Mouse (Mus musculus) stomach, postnatal 0 days (tissue): ENCODE data around the gene Polr3h.

ENCODE experiments used
- CTCF ChIP-seq: IDR thresholded peaks from 2 replicates; pipeline ENCODE4 v1.5.1; 2016; ENCODE audit warnings: antibody characterized with exemption, low read depth, mild to moderate bottlenecking, moderate library complexity
- EP300 ChIP-seq: optimal IDR thresholded peaks from 2 replicates; pipeline ENCODE3; 2016; ENCODE audit warnings: antibody characterized with exemption

DNA sequence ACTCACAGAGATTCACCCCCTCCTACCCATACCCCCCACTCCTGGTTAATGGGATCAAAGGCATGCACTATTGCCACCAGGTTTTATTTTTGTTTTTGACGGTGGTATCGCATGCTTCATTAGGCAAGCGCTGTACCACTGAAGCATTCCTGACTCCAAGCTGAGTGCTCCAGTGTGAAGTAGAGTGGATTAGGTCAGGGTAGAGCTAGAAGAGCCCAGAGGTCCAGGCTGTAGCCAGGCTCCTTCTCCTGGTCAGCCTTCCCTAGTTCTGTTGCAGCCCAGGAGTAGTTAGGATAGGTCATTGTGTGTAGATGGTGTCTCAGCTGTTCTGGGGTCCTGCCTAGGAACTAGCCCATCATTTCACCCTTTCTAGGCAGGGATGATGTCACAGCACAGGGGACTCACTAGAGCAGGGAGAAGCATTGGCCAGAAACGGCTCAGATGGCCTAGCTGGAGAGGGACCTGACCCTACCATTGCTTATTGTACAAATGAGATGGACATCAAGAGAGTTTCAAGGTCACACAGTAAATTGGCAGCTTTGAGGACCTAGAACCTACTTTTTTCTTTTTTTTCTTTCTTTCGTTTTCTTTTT is 80.9 kb downstream of the Polr3h start:
- TF ChIP-seq CTCF (no peak), EP300 (no peak)
